Mouse (Mus musculus) stomach, embryonic 14.5 days (tissue): Measurements from ENCODE around the gene Ptpn4. TPM values are rescaled to one million over a fixed set of nuclear protein-coding genes. Genes with fewer than 3 reads are reported as not detected.

ENCODE experiments used
- ATAC-seq: fragments of 200-750 bp; cut with Nextera tagmentation; 2 replicates; pipeline ENCODE4 v1.8.0; 2017; ENCODE audit warnings: low read depth, moderate TSS enrichment; ENCODE audit not compliant: insufficient number of reproducible peaks, insufficient read depth, low FRiP score
- H3K27ac ChIP-seq: fragments of 300-500 bp; sonication (generic); 2 replicates; pipeline ENCODE4 v1.5.1; 2014; ENCODE audit warnings: mild to moderate bottlenecking, low read length, moderate library complexity, mixed read lengths
- H3K27me3 ChIP-seq: fragments of 300-500 bp; sonication (generic); 2 replicates; pipeline ENCODE4 v1.6.1; 2014; ENCODE audit warnings: low read length, control low read depth, mixed read lengths; ENCODE audit not compliant: control insufficient read depth, insufficient read depth
- H3K36me3 ChIP-seq: fragments of 300-500 bp; sonication (generic); 2 replicates; pipeline ENCODE4 v1.6.1; 2014; ENCODE audit warnings: mild to moderate bottlenecking, control low read depth, low read length, moderate library complexity, mixed read lengths; ENCODE audit not compliant: control insufficient read depth, insufficient read depth
- H3K4me1 ChIP-seq: fragments of 300-500 bp; sonication (generic); 2 replicates; pipeline ENCODE4 v1.6.1; 2014; ENCODE audit warnings: low read length, control low read depth, mixed read lengths; ENCODE audit not compliant: control insufficient read depth, insufficient read depth
- H3K4me2 ChIP-seq: fragments of 300-500 bp; sonication (generic); replicated peaks from 2 replicates; pipeline ENCODE4 v1.6.1; 2014; ENCODE audit warnings: low read depth, low read length, control low read depth
- H3K4me3 ChIP-seq: fragments of 300-500 bp; sonication (generic); 2 replicates; pipeline ENCODE4 v1.5.1; 2014; ENCODE audit warnings: low read depth, low read length, control low read depth
- H3K9ac ChIP-seq: fragments of 300-500 bp; sonication (generic); replicated peaks from 2 replicates; pipeline ENCODE4 v1.6.1; 2014; ENCODE audit warnings: low read depth, mild to moderate bottlenecking, control low read depth, low read length, moderate library complexity, mixed read lengths
- H3K9me3 ChIP-seq: fragments of 300-500 bp; sonication (generic); 2 replicates; pipeline ENCODE4 v1.6.1; 2016; ENCODE audit warnings: low read depth, low read length, control low read depth; ENCODE audit not compliant: control insufficient read depth
- WGBS: fragments of 180-500 bp; shearing (Covaris S2); extraction: QIAGEN DNeasy Blood & Tissue Kit; methylation state at CpG from one replicate; pipeline ENCODE4 v1.1.7; 2014; 5-methylcytosine and 5-hydroxymethylcytosine counted together
- polyA plus RNA-seq: library from polyadenylated mRNA; unstranded; fragments of >200 nt; fragmentation: Nextera tagmentation; extraction: Ambion mirVana; gene quantifications from 2 replicates; pipeline ENCODE4 v1.2.1, GENCODE M21; 2014

The Ptpn4 gene
- polyA plus RNA-seq, 1 experiment from 2014 or later: 8.8 TPM

- no peaks in the 10 kb centered on the region for H3K27me3 ChIP-seq
- H3K9ac ChIP-seq: no peak overlapping the region
- H3K36me3 ChIP-seq: no peaks in the 10 kb centered on the region
- no peaks in the 10 kb centered on the region for H3K4me1 ChIP-seq
- 84% methylated on average over 1 of the region's 1 CpGs for WGBS
- no peak overlapping the region for H3K27ac ChIP-seq
- no peaks in the 10 kb centered on the region for H3K9me3 ChIP-seq
- no peak overlapping the region for H3K4me2 ChIP-seq
- H3K4me3 ChIP-seq: no peak overlapping the region
- no peak for ATAC-seq
These were observed 43.1 kb downstream of the Ptpn4 start for GRCm38 (mm10) chr1:119794342-119794741.

- Histone ChIP-seq H3K36me3 (no peaks in the 10 kb centered on the region), H3K27me3 (no peaks in the 10 kb centered on the region), H3K27ac (no peak overlapping the region), H3K4me3 (no peak overlapping the region), H3K9ac (no peak overlapping the region), H3K4me2 (no peak overlapping the region), H3K4me1 (no peaks in the 10 kb centered on the region), H3K9me3 (no peaks in the 10 kb centered on the region)
- no peak for ATAC-seq
- WGBS: 77% methylated on average over 1 of the region's 1 CpGs
These were observed 46.8 kb downstream of the Ptpn4 start for GRCm38 (mm10) chr1:119790616-119791015.

- H3K27me3 ChIP-seq: no peaks in the 10 kb centered on the region
- 75% methylated on average over 2 of the region's 2 CpGs for WGBS
- H3K27ac ChIP-seq: no peak overlapping the region
- H3K4me1 ChIP-seq: no peaks in the 10 kb centered on the region
- no peak overlapping the region for H3K4me2 ChIP-seq
- no peak overlapping the region for H3K9ac ChIP-seq
- no peaks in the 10 kb centered on the region for H3K36me3 ChIP-seq
- no peak for ATAC-seq
- H3K4me3 ChIP-seq: no peak overlapping the region
- no peaks in the 10 kb centered on the region for H3K9me3 ChIP-seq
These were observed 61.5 kb downstream of the Ptpn4 start for GRCm38 (mm10) chr1:119775915-119776314.

- no peak overlapping the region for H3K4me2 ChIP-seq
- no peak overlapping the region for H3K27ac ChIP-seq
- ATAC-seq: no peak
- H3K9me3 ChIP-seq: peaks cover 9% of the 10 kb centered on the region; the same call in 1 of the 2 replicates
- no peak overlapping the region for H3K4me3 ChIP-seq
- no peaks in the 10 kb centered on the region for H3K4me1 ChIP-seq
- H3K27me3 ChIP-seq: no peaks in the 10 kb centered on the region
- no peak overlapping the region for H3K9ac ChIP-seq
- peaks cover 16% of the 10 kb centered on the region; the same call in 1 of the 2 replicates for H3K36me3 ChIP-seq
These were observed 101.7 kb downstream of the Ptpn4 start for GRCm38 (mm10) chr1:119735692-119736091.

GRCm38 (mm10) chr1:119734801-119735200, 102.6 kb downstream of the Ptpn4 start:
- no peaks in the 10 kb centered on the region for H3K27me3 ChIP-seq
- H3K9ac ChIP-seq: no peak overlapping the region
- 97% methylated on average over 1 of the region's 1 CpGs for WGBS
- peaks cover 3% of the 10 kb centered on the region; the same call in 1 of the 2 replicates for H3K9me3 ChIP-seq
- no peak for ATAC-seq
- H3K4me2 ChIP-seq: no peak overlapping the region
- no peaks in the 10 kb centered on the region for H3K4me1 ChIP-seq
- H3K27ac ChIP-seq: no peak overlapping the region
- H3K36me3 ChIP-seq: peaks cover 7% of the 10 kb centered on the region; the same call in 1 of the 2 replicates
- no peak overlapping the region for H3K4me3 ChIP-seq

GRCm38 (mm10) chr1:119731166-119731565, 106.2 kb downstream of the Ptpn4 start:
- no peaks in the 10 kb centered on the region for H3K36me3 ChIP-seq
- no peaks in the 10 kb centered on the region for H3K4me1 ChIP-seq
- H3K4me3 ChIP-seq: no peak overlapping the region
- no peak for ATAC-seq
- 88% methylated on average over 2 of the region's 2 CpGs for WGBS
- no peaks in the 10 kb centered on the region for H3K27me3 ChIP-seq
- H3K9ac ChIP-seq: no peak overlapping the region
- H3K4me2 ChIP-seq: no peak overlapping the region
- H3K9me3 ChIP-seq: no peaks in the 10 kb centered on the region
- H3K27ac ChIP-seq: no peak overlapping the region

- Histone ChIP-seq H3K4me1 (no peaks in the 10 kb centered on the region), H3K9ac (no peak overlapping the region), H3K4me2 (no peak overlapping the region), H3K9me3 (no peaks in the 10 kb centered on the region), H3K4me3 (no peak overlapping the region), H3K27ac (no peak overlapping the region), H3K27me3 (no peaks in the 10 kb centered on the region), H3K36me3 (no peaks in the 10 kb centered on the region; the same call in 1 of the 2 replicates)
- 72% methylated on average over 2 of the region's 2 CpGs for WGBS
- ATAC-seq: no peak
These were observed 124.4 kb downstream of the Ptpn4 start for GRCm38 (mm10) chr1:119713017-119713416.

GRCm38 (mm10) chr1:119706471-119707217, 130.8 kb downstream of the Ptpn4 start:
- ATAC-seq: no peak
- Histone ChIP-seq H3K27ac (no peak overlapping the region), H3K4me2 (no peak overlapping the region), H3K9me3 (no peaks in the 10 kb centered on the region), H3K36me3 (no peaks in the 10 kb centered on the region), H3K4me3 (no peak overlapping the region), H3K4me1 (no peaks in the 10 kb centered on the region), H3K27me3 (no peaks in the 10 kb centered on the region), H3K9ac (no peak overlapping the region)
- WGBS: 89% methylated on average over 4 of the region's 4 CpGs

- Histone ChIP-seq H3K27me3 (no peaks in the 10 kb centered on the region), H3K36me3 (no peaks in the 10 kb centered on the region), H3K27ac (no peak overlapping the region), H3K4me2 (no peak overlapping the region), H3K4me3 (no peak overlapping the region), H3K9ac (no peak overlapping the region), H3K9me3 (no peaks in the 10 kb centered on the region), H3K4me1 (no peaks in the 10 kb centered on the region)
- 93% methylated on average over 1 of the region's 1 CpGs for WGBS
- ATAC-seq: no peak
These were observed 140.6 kb downstream of the Ptpn4 start for GRCm38 (mm10) chr1:119696860-119697259.
